Mouse (Mus musculus) retina, postnatal 7 days (tissue): ENCODE results near the gene Upp2.

Experiments
- DNase-seq: peaks from one replicate; pipeline ENCODE4 v3.0.0-alpha.2; 2012; ENCODE audit warnings: low read depth, low spot score

Upp2 gene

GRCm38 (mm10) chr2:58754736-58755135 lies 187.6 kb downstream of the Upp2 start:
- no peak for DNase-seq

- DNase-seq = no peak
Observed at GRCm38 (mm10) chr2:58758081-58758480, 191.0 kb downstream of the Upp2 start.

- DNase-seq = no peak
Observed at GRCm38 (mm10) chr2:58759676-58760075, 192.6 kb downstream of the Upp2 start.

- DNase-seq = no peak
Observed at GRCm38 (mm10) chr2:58765141-58765540, 198.0 kb downstream of the Upp2 start.

- DNase-seq = no peak
Observed at GRCm38 (mm10) chr2:58773833-58774232, 206.7 kb downstream of the Upp2 start.

GRCm38 (mm10) chr2:58778986-58779495 lies 211.9 kb downstream of the Upp2 start:
- no peak for DNase-seq

- no peak for DNase-seq
Observed at GRCm38 (mm10) chr2:58783526-58783925, 216.4 kb downstream of the Upp2 start.

GRCm38 (mm10) chr2:58786177-58786576 lies 219.1 kb downstream of the Upp2 start:
- DNase-seq = no peak

GRCm38 (mm10) chr2:58786681-58787080 lies 219.6 kb downstream of the Upp2 start:
- DNase-seq = peak; percentile 5

GRCm38 (mm10) chr2:58787360-58787759 lies 220.3 kb downstream of the Upp2 start:
- no peak for DNase-seq

- DNase-seq = no peak
Observed at GRCm38 (mm10) chr2:58789934-58790333, 222.8 kb downstream of the Upp2 start.

- DNase-seq = no peak
Observed at GRCm38 (mm10) chr2:58790361-58790760, 223.3 kb downstream of the Upp2 start.

- no peak for DNase-seq
Observed at GRCm38 (mm10) chr2:58794489-58794888, 227.4 kb downstream of the Upp2 start.

- no peak for DNase-seq
Observed at GRCm38 (mm10) chr2:58795432-58795831, 228.3 kb downstream of the Upp2 start.

GRCm38 (mm10) chr2:58797506-58797905 lies 230.4 kb downstream of the Upp2 start:
- no peak for DNase-seq

GRCm38 (mm10) chr2:58799126-58799525 lies 232.0 kb downstream of the Upp2 start:
- DNase-seq = no peak

- DNase-seq = no peak
Observed at GRCm38 (mm10) chr2:58799623-58800022, 232.5 kb downstream of the Upp2 start.

GRCm38 (mm10) chr2:58812941-58813340 lies 245.8 kb downstream of the Upp2 start:
- no peak for DNase-seq

GRCm38 (mm10) chr2:58828910-58829600 lies 262.0 kb downstream of the Upp2 start:
- DNase-seq = no peak

GRCm38 (mm10) chr2:58829981-58830742 lies 263.1 kb downstream of the Upp2 start:
- DNase-seq = no peak

- no peak for DNase-seq
Observed at GRCm38 (mm10) chr2:58832253-58832980, 265.3 kb downstream of the Upp2 start.

- no peak for DNase-seq
Observed at GRCm38 (mm10) chr2:58841021-58841420, 273.9 kb downstream of the Upp2 start.
